Mouse (Mus musculus): ENCODE results near the gene Dvl1.

DNA sequence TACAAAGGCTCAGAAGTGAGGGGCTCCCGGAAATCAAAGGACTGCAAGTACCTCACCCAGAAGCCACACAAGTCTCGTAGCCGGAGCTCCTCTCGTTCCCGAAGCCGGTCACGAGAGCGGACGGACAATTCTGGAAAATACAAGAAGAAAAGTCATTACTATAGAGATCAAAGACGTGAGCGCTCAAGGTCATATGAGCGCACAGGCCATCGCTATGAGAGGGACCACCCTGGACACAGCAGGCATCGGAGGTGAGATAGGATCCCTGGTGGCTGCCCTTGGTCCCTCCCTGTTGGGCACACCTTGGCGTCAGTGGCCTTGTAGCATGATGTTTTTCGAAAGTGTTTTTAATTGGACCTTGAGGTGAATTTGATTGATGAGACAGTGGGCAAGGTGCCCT, 23.8 kb upstream of the Dvl1 start:
- TF ChIP-seq MAX (IDR thresholded peaks at IDR 0.05) = no peak
- no peak for TF ChIP-seq CTCF (IDR thresholded peaks at IDR 0.05; ENCODE audit: control insufficient read depth, insufficient read depth, insufficient read length)
- TF ChIP-seq USF1 (IDR thresholded peaks at IDR 0.05; ENCODE audit: low read depth) = no peak
- TF ChIP-seq MYOG (IDR thresholded peaks at IDR 0.05; ENCODE audit: control insufficient read depth, extremely low read depth, insufficient read length) = no peak
- no peak for TF ChIP-seq MYOD1 (IDR thresholded peaks at IDR 0.05; ENCODE audit: control insufficient read depth, insufficient read length, low read depth)
